Mouse (Mus musculus) brown adipose tissue, adult 24 weeks (tissue): ENCODE data around the gene Gm20518. TPM values are rescaled to one million over a fixed set of nuclear protein-coding genes. Genes with fewer than 3 reads are reported as not detected.
A peak's percentile ranks its signal among the peaks of the same experiment; 100 is the strongest.

ENCODE experiments used
- H3K27ac ChIP-seq: fragments of 200-500 bp; replicated peaks from 2 replicates; pipeline ENCODE4 v1.5.1; 2012; ENCODE audit warnings: low read depth, mild to moderate bottlenecking, low read length
- H3K4me1 ChIP-seq: fragments of 200-500 bp; 2 replicates; pipeline ENCODE4 v1.6.1; 2012; ENCODE audit warnings: low read length, mixed read lengths; ENCODE audit not compliant: control insufficient read depth, insufficient read depth, insufficient read length
- H3K4me3 ChIP-seq: fragments of 200-500 bp; 2 replicates; pipeline ENCODE4 v1.5.1; 2012; ENCODE audit warnings: low read depth, mild to moderate bottlenecking, low read length, moderate library complexity; ENCODE audit not compliant: insufficient read depth
- polyA plus RNA-seq: library from polyadenylated mRNA; stranded (reverse); fragments of >200 nt; gene quantifications from 2 replicates; pipeline ENCODE4 v1.2.4, GENCODE M21; 2012; ENCODE audit not compliant: missing spikeins, insufficient read depth, insufficient read length

Gene Gm20518
- polyA plus RNA-seq, 1 experiment = not detected

- H3K27ac ChIP-seq = no peak overlapping the region
Observed at GRCm38 (mm10) chr16:17813173-17813572, 78.3 kb downstream of the Gm20518 start.

GRCm38 (mm10) chr16:17812120-17812519, 79.4 kb downstream of the Gm20518 start:
- no peaks in the 10 kb centered on the region for H3K4me1 ChIP-seq
- no peak overlapping the region for H3K27ac ChIP-seq
- no peak overlapping the region for H3K4me3 ChIP-seq

More at GRCm38 (mm10) chr16:17813173-17813572, 78.3 kb downstream of the Gm20518 start:
- Histone ChIP-seq H3K4me3 (no peak overlapping the region), H3K4me1 (no peaks in the 10 kb centered on the region)

DNA sequence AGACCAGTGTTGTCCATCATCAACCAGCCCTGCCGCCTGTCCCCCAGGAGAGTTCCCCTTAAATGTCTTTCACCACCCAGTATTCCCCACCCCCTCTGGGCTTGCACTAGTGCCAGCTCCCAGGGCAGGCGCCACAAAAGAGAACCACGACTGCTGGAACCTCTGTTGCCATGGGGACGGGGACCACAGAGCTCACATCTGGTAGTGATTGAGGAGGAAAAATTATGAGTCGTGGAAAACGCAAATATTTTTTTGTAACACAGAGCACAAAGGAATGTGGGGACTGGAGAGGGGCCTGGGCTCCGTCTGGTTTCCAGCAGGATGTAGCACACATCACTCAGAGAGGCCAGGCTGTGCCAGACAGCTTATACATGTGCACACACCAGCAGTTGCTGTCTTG, 81.8 kb downstream of the Gm20518 start:
- H3K4me3 ChIP-seq = no peak overlapping the region
- H3K4me1 ChIP-seq = no peaks in the 10 kb centered on the region
- H3K27ac ChIP-seq = no peak overlapping the region

- Histone ChIP-seq H3K4me3 (no peak overlapping the region), H3K27ac (no peak overlapping the region), H3K4me1 (no peaks in the 10 kb centered on the region)
Observed at GRCm38 (mm10) chr16:17809125-17809524, 82.3 kb downstream of the Gm20518 start.

DNA sequence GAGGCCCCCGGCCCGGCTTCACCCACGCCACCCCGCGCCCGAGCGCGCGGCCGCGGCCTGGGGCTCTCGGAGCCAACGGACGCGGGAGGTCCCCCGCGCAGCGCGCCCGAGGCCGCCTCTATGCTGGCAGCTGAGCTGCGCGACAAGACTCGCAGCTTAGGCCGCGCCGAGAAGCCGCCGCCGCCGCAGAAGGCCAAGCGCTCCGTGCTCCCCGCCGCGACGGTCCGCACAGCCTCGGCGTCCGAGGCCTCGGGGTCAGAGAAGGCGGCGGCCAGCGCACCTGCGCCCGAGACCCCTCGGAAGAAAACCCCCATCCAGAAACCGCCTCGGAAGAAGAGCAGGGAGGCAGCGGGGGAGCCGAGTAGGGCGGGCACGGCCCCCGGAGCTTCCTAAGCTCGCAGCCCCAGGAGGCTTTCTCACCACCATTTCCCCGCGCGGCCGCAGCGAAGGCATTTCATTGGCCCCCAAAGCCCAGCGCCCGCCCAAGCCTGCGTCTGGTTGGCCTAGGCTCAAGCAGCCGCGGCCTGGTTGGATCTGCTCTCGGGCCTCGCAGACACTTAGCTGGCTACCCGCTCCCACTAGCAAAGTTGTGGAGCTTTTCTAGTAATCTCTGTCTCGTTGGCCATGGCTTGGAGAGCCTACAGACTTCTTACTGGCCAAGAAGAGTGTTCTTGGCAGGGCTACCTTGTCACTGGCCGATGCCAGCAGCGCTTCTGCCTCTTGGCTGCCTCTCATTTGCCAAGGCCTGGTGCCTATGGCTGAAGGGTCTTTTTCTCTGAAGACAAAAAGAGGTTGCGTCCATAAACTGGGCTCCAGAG, 84.1 kb downstream of the Gm20518 start:
- Histone ChIP-seq H3K4me1 (no peaks in the 10 kb centered on the region; the same call in 1 of the 2 replicates), H3K27ac (no peak overlapping the region), H3K4me3 (peak overlapping the region; percentile 76)

DNA sequence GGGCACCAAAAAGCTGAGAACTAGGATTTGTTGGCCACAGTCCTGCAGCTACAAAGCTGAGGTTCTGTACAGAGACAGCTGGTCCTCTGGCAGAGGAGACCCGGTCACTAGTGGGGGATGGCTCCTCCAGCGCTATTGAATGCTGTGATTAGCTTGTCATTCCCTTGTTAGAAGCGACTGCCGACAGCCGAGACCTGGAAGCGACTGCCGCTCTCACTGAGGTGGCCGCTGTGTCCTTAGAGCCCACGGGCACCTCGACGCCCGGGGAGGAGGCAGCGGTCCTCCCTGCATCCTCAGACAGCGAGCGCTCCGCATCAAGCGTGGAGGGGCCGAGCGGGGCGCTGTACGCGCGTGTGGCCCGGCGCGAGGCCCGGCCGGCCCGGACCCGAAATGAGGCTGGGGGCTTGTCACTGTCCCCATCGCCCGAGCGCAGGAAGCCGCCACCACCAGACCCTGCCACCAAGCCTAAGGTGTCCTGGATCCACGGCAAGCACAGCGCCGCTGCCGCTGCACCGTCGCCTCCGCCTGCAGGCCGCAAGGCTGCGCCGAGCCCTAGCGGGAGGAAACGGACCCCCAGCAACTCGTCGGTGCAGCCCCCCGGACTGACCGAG, 84.8 kb downstream of the Gm20518 start:
- peak overlapping the region; percentile 76 for H3K4me3 ChIP-seq
- H3K27ac ChIP-seq = no peak overlapping the region
- no peaks in the 10 kb centered on the region; the same call in 1 of the 2 replicates for H3K4me1 ChIP-seq

GRCm38 (mm10) chr16:17804982-17805381, 86.5 kb downstream of the Gm20518 start:
- H3K27ac ChIP-seq = no peak overlapping the region
- no peaks in the 10 kb centered on the region; the same call in 1 of the 2 replicates for H3K4me1 ChIP-seq
- H3K4me3 ChIP-seq = no peak overlapping the region

GRCm38 (mm10) chr16:17804449-17804912, 87.0 kb downstream of the Gm20518 start:
- H3K4me3 ChIP-seq = peak overlapping the region; percentile 30; the same call in 1 of the 2 replicates
- H3K4me1 ChIP-seq = no peaks in the 10 kb centered on the region; the same call in 1 of the 2 replicates
- no peak overlapping the region for H3K27ac ChIP-seq

DNA sequence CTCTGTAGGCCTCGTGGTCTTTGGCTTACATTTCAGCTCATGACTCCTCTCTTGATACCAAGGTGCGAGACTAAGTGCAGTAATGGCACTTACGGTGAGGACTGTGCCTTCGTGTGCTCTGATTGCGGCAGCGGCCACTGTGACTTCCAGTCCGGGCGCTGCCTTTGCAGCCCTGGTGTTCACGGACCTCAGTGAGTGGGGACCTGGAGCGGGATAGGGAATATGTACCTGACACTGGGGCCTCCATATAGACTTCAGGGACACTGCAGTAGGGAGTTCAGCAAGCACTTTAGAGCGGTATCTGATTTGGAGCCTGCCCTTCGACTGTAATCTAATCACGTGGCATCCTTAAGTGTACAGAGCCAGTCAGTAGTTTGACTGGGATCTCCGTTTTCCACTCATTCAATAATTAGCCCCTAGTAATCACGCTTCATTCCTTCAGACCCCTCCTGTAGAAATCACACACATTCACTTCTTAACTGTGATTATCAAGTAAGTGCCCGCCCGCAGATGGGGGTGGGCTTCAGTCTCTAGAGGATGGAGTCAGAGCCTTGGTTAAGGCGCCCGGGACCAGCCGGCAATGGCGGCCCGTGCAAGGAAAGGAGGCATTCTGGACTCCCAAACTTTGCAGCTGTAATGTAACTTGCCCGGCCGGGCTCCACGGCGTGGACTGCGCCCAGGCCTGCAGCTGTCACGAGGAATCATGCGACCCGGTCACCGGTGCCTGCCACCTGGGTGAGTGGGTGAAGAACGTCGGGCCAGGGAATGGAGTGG, 87.6 kb downstream of the Gm20518 start:
- no peaks in the 10 kb centered on the region; the same call in 1 of the 2 replicates for H3K4me1 ChIP-seq
- peak overlapping the region; percentile 41 for H3K4me3 ChIP-seq
- no peak overlapping the region for H3K27ac ChIP-seq

DNA sequence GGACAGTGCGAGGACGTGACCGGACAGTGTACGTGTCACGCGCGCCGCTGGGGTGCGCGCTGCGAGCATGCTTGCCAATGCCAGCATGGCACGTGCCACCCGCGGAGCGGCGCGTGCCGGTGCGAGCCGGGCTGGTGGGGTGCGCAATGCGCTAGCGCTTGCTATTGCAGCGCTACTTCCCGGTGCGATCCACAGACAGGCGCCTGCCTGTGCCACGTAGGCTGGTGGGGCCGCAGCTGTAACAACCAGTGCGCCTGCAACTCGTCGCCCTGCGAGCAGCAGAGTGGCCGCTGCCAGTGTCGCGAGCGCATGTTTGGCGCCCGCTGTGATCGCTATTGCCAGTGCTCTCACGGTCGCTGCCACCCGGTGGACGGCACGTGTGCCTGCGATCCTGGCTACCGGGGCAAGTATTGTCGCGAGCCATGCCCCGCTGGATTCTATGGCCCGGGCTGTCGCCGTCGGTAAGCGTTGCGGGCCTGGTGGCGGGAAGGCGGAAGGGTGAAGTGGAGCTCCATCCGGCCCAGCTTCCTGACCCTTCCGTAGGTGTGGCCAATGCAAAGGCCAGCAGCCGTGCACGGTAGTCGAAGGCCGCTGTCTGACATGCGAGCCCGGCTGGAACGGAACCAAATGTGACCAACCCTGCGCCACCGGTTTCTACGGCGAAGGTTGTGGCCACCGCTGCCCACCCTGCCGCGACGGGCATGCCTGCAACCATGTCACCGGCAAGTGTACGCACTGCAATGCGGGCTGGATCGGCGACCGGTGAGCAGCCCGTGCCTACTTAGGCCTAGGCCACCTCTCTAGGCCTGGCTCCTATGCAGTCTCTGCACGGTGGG, 88.4 kb downstream of the Gm20518 start:
- H3K4me1 ChIP-seq = no peaks in the 10 kb centered on the region; the same call in 1 of the 2 replicates
- H3K4me3 ChIP-seq = peak overlapping the region; percentile 41
- H3K27ac ChIP-seq = no peak overlapping the region

DNA sequence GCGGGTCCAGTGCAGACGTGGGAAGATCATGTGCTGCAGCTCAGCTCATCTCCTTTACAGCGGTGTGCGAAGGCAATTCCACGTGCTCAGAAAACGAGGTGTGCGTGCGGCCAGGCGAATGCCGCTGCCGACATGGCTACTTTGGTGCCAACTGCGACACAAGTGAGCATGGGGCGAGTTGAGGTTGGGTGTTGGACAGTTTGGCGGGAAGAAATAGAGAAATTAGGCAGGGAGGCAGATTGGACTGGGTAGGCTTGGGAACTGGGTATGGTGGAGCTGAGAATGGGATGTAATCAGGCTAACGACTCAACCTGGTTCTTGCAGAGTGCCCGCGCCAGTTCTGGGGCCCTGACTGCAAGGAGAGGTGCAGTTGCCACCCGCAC, 89.0 kb downstream of the Gm20518 start:
- Histone ChIP-seq H3K4me1 (no peaks in the 10 kb centered on the region; the same call in 1 of the 2 replicates), H3K4me3 (peak overlapping the region; percentile 41), H3K27ac (no peak overlapping the region)

- Histone ChIP-seq H3K4me1 (no peaks in the 10 kb centered on the region; the same call in 1 of the 2 replicates), H3K4me3 (no peak overlapping the region), H3K27ac (no peak overlapping the region)
Observed at GRCm38 (mm10) chr16:17801777-17802455, 89.6 kb downstream of the Gm20518 start.

GRCm38 (mm10) chr16:17799584-17799983, 91.9 kb downstream of the Gm20518 start:
- H3K4me1 ChIP-seq = no peaks in the 10 kb centered on the region; the same call in 1 of the 2 replicates
- no peak overlapping the region for H3K4me3 ChIP-seq
- H3K27ac ChIP-seq = no peak overlapping the region
